Mouse (Mus musculus) gastrocnemius, postnatal 10 days (tissue): ENCODE results near the gene Vars2. TPM values are rescaled to one million over a fixed set of nuclear protein-coding genes. Genes with fewer than 3 reads are reported as not detected.
A peak's percentile ranks its signal among the peaks of the same experiment; 100 is the strongest.

ENCODE experiments used
- DNase-seq: peaks from one replicate; pipeline ENCODE4 v3.0.0; 2021; ENCODE audit warnings: mixed read lengths
- long read RNA-seq, 2 experiments: library from polyadenylated mRNA; stranded (forward); transcript quantifications; one replicate each; pipeline ENCODE4 v2.0.0; 2021
- total RNA-seq, 2 experiments: library from RNA; stranded (reverse); gene quantifications; 2 replicates each; pipeline ENCODE4 v1.2.3; 2021

Vars2 gene
- 10 to 100 TPM; 17.0 to 24.0 TPM for total RNA-seq
- long read RNA-seq, experiment 1, full-length matches to known transcripts: 19 of 21 reads
- long read RNA-seq, experiment 1, partial matches to known transcripts: 1 of 21 reads
- long read RNA-seq, experiment 1, other reads (novel, unspliced or antisense): 1 of 21 reads
- long read RNA-seq, experiment 2, full-length matches to known transcripts: 18 of 20 reads
- long read RNA-seq, experiment 2, partial matches to known transcripts: 0 of 20 reads
- long read RNA-seq, experiment 2, other reads (novel, unspliced or antisense): 2 of 20 reads

DNA sequence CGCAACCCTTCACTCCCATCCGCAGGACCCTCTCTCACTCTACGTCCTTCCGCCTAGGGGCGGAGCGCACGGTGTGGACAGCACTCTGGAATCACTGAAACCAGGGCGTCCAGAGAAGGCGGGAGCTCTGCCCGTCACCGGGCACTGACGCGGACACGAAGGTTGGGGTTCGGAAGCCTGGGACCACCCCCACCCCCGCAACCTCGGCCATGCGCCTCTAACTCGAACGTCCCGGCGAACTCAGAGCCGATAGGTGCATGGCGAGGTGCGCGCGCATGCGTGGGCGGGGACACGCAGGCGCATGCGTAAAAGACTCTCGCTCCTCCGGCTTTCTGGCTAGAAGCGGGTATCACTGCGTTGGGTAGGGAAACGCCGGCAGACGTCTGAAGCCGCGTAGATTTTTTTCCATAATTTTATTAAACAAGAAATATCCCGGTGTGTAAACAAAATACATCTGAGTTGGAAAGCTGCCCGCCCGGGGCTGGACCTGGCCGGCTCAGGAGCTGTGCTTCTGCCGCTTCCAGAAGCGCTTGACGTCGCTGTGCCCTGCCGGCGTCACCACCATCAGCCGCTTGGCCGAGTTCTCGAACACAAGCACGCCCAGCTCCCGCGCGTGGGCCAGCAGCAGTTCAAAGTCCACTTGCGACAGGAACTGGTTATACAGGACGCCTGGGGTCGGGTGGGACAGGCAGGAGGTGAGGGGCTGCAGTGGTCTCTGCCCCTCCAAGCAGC, at the start of gene Vars2:
Vars2 (minus strand) TSS at position 259 of the 732 bp plus-strand sequence.
- peak; percentile 97 for DNase-seq

DNA sequence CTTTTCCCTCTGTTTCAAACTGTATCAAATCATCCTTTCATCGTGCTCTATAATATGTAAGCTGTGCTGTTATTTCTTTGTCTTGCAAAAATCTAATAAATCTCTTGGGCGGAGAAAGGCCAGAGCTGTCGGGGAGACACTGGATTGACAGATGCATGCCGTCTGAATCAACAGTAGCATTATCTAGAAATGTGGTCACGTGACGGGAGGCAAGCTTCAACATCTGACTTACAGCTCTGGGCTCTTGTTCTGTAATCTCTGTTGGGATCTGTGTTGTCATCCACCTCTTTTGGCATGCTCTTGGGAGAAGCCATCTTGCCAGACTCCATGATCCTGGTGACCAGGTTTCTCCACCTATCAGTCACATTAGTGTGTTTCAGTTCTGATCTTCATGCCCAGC, 49.7 kb upstream of the Vars2 start:
- no peak for DNase-seq

DNA sequence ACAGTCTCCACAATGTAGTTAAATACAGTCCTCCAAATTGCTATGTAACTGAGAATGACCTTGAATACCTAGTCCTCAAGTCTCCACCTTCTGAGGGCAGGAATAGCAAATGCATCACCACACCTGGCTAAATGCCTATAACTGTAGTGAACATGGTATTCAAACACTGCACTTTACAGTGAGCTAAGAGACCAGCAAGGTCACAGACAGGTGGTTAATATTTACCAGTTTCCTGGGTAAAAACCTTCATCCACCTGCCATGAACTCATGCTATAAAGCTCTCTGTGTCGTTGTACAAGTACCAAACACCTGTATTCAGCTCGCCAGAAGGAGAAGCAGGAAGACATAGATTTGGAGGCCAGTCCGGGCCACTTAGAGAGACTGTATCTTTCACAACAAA, 48.7 kb upstream of the Vars2 start:
- no peak for DNase-seq

DNA sequence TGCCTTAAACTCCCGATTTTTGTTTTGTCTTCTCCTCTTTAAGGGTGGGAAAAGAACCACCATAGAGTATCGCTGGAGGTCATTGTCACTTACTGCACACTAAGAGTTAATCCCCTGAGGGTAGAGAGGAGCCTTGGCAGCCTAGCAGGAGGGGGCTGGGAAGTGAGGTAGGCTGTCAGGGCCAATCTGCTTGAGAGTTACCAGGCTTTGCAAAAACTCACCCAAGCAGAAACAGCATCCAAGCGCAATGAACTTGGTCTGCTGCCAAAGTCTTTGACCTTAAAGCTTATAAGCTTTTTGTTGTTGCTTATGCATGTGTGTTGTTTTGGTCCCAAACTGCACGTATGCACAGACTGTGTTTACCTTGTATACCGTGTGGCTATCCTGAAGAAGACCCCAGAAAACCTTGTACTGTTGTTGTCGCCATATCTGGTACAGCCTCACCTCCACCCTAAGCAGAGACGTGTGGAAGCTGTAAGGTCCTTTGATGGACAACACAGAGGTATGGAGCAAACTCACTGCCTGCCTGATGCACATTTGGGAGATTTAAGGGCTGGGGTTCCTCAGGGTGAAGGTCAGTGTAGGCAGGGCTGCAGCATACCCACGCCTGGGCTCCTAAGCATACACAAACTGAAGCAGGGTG, 43.4 kb upstream of the Vars2 start:
- no peak for DNase-seq

DNA sequence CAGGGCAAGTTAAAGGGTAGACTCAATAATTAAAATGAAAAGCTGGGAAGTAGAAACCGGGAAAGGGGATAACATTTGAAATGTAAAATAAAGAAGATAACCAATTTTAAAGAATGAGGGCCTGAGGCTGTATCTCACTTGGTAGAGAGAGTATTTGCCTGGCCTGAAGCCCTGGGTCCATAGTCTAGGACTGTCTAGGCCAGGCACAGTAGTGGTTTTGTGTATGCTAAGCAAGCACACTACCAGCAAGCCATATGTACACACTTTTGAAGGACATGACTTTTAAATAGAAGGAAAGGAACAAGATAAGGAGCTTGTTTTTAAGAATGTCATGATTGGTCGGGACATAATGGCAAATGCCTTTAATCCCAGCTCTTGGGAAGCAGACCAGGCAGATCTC, 41.2 kb upstream of the Vars2 start:
- no peak for DNase-seq

DNA sequence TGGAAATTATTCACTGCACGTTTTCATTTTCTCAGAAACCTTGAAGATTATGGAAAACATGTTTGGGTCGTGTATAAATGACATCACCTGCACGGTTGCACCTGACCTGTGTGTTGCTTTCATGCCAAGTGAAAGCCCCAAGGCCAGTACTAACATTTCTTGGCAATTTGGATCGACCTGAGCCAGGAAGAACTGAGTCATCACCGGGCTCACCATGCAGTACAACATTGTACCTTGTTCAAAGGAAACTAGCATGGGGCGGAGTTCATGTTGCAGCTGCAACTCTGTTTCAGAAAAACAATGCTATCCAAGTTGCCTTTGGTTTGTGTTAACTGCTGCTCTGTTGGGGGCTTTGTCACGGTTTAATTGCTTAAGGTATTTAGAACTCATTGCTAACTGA, 40.5 kb upstream of the Vars2 start:
- DNase-seq: no peak

DNA sequence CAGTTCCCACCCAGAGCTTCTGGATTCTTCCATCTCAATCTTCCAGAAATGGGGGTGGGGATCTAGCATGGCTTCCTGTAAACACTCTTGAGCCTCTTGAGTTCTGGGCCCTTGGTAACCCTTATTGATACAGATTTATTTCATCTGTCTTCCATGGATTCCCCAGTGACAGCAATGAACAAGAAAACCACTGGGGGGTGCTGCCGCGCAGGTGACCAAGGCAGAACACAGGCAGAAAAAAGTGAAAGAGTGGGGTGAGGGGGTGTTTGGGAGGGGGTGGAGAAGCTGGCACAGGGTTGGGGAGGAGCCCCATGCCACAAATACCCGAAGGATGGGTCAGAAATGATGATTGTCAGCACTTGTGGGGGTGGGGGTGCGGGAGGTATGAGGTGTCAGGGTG, 38.4 kb upstream of the Vars2 start:
- no peak for DNase-seq

DNA sequence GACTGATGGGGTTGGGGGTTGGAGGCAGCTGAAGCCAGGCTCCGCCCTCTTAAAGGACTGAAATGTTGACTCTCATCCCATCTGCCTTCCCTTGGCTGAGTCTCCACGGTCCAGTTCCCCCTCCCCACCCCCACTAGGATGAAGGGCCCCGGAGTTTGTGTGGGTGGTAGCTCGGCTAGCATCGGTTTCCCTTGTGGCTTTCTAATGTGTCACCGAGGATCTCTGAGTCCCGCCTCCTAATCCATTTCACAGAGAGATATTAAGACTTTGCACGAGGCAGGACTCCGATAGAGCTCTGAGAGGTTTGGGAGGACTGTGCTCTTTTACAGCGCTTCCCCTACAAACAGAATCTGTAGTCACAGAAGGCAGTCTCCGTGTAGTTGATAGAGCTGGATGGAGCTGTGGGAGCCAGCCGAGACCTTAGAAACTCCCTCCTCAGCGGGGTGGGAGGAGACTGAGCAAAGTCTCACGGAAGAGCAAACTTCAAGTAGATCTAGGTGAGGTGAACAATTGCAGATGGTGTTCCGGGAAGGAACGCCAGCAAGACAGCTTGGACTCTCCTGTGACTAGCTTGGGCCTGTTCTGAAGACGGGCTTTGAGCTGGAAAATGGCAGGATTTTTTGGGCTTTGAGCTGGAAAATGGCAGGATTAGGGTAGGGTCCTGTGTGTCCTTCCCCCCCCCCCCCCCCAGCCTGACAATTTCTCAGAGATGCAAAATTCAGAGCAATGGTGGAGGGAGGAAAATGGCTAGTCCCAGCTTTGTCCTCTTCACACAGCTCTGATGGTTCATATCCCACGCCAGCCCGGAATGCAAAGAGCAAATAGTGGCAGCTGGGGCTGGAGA, 37.5 kb upstream of the Vars2 start, which contains the start of gene Ddr1:
Ddr1 (minus strand) TSS at position 1 of the 844 bp plus-strand sequence.
- DNase-seq: no peak

DNA sequence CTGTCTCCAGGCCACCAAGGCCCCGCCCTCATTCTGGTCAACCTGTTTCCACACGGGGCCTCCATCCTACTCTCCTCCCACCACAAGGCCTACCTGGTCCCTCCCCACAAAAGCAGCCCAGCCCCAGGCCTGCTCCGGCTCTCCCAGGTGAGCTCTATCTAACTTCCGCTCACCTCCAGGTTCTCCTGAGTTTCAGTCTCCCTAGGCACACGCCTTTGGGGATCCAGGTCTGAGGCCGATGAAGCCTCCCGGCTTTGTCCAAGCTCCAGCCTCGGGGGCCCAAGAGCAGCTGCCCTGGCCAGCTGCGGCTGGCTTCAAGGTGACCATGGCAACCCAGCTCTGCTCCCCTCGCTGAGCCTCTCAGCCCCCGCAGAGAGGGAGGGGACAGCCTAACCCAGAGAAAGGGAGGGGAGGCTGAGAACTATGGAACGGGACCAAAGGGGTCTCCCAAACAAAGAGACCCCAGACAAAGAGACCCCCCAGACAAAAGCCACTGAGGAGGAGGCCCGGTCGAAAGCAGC, 36.4 kb upstream of the Vars2 start:
- no peak for DNase-seq

DNA sequence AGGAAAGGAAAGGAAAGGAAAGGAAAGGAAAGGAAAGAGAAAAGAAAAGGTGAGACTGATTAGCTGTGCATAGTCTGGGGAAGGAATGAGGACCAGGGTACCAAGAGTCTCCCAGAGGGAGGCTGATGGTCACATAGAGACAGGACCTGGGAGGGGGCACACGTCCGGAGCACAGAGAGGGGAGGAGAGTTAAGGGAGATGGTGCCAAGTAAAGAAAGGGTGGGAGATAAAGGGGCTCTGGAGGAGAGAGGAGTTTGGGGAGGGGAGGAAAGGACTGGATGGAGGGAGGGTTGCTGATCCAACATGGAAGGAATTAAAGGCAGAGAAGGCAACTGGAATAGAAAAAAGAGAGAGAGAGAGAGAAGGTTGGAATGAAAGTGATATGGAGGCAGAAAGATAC, 35.7 kb upstream of the Vars2 start:
- DNase-seq: no peak

DNA sequence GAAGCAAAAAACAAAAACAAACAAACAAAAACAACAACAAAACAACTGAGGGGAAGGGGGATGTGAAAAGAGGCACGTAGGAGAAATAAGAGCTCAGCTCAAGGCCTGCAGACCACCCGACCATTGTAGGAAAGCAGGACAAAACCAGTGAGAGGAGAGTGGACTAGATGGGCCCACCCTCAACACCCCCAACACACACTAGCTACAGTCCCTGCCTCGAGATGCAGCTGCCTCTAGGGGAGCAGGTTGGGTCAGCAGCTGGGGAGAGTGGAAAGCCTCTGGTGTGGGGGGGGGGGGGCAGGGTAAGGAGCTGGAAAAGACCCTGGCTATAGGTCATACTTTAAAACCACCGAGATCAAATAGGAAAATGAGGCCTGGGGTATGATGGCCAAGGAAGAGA, 35.2 kb upstream of the Vars2 start:
- no peak for DNase-seq

DNA sequence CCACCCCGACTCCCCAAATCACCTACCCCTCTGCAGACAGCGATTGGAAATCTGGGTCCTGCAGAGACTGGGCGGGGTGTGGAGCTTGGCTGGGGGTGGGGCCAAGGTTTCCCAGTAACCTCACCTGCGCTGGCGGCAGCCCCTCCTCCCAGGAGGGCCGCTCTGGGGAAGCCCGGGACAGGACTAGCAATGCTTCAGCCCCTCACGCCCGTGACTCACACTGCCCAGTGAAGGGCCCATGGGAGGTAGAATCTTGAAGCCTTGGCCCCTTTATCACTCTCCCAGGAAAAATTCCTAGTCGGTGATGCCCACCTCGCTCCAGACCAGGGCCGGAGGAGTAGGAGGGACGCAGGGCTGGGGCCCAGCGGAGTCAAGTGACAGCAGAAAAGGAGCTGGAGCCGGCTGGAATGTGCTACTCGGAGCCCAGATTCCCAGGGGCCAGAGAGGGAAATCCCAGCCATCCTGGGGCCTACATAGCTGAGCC, 34.6 kb upstream of the Vars2 start:
- DNase-seq: no peak

DNA sequence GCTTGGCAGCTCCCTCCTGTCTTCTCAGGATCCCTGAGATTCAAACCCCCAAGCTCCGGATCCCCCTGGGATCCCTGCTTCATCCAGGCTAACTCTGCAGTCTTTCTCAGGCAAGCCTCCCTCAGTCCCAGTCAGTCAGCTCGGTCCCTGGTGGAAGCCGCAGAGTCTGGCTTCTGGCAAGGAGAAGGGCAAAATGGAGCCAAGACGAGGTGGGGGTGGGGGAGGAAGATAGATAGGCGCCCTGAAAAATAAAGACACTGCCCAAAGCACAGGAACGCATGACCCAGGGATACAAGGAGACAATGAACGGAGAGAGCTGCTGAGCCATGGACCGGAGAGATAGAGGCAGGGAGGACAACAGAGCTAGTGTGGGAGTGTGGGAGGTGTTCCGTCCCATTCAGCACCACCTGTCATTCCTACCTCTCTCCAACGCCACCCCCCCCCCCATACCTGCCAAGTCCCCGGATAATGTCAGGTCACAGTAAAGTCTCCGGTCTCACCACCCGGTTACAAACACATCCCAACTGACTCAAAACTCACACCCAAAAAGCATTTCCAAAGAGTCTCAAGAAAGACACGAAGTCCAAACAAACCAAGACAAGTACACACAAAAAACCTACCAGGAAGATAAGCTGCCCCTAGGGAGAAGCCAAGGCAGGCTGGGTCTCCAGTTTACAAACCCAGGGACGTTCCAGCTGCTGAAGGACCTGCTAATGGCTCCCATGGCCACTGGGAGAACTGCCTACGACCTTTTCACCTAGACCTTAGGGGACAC, 34.0 kb upstream of the Vars2 start:
- DNase-seq: no peak

DNA sequence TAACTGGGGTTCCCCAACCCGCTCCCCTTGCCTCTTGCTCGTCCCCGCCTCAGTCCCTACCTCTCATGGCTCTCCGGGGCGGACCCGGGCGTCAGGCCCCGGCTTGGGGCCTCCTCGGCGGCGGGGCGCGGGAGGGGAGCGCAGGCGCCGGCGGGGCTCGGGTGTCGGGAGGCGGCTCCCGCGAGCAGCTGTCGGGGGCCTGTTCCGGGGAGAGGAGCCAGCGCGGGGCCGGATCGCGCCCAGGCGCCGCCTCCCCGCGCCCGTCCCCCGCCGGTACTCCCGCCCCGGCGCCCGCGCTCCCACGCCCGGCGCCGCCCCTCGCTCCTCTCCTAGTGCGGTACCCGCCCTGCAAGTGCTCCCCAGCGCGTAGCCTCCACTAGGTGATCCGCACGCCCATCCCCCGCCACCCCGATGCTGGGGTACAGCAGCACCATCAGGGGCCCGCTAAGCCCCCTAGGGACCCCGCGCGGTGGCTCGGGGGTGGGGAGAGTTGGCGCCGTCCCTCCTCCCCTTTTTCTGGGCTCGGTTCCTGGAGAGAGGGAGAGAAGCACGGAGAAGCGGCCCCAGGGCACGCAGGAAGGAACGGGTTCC, 33.1 kb upstream of the Vars2 start:
- DNase-seq: peak; percentile 87

DNA sequence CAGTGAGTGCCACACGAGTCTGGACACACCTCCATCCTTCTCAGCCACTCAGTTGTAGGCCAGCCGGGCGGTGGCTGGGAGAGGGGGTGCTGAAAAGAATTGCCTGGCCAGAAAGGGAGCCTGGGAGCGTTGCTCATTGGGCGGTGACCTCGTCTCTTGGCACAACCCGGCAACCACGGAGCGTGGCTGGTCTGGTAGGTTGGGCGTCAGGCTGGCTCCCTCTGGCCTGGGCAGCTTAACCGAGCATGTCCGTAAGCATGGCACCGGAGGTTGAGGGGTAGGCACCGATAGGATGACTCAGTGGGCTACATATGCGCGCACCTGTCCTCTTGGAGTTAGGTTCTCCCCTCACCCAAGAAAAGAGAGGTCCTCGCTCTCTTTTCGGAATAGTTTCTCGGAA, 32.5 kb upstream of the Vars2 start:
- peak; percentile 77 for DNase-seq

DNA sequence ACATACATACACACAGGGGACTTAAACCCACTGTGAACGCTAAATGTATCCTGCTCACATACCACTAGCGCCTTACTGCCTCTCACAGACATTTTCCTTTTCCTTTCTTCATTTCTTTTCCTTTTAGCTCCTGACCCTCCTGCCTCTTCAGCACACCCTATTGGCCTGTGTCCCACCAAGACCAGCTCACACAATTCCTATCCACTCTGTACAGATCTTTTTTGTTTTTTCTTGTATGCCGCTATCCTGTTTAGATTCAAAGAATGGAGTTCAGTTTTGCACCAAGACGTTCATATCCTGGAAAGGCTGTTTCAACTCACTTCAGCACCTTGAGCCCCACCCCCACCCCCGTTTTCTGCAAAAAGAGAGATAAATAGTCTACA, 31.1 kb upstream of the Vars2 start:
- DNase-seq: no peak

DNA sequence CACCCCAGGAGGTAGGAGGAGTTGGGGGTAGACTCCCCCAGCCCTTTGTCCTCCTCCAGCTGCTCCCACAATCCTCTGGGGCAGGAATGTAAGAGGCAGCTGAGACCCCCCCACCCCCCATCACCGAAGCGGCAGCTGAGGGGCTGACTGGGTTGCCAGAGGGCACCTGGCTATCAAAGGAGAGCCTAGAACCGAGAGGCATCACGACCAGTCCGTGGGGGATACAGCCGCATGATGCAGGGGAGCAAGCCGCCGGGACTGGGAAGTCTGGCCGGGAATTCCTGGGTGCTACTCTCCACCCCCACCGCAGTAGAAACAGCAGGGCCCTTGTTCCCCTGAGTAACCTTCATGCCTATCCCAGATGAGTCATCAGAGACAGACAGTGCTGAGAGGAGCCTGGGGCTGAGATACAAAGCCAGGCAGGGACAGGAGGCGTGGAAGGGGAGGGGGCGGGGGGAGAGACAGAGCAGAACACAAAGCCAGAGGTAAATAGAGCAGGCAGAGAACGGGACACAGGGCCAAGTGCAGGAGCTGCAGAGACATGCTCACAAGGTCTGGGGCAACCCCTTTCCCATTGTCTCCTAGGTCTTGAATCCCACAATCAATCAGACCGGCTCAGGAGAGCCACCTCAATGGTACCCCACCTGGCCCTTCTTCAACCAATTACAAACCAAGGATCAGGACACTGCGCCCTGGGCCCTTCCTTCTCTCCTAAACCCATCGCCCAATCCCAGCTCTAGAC, 30.5 kb upstream of the Vars2 start:
- DNase-seq: no peak

DNA sequence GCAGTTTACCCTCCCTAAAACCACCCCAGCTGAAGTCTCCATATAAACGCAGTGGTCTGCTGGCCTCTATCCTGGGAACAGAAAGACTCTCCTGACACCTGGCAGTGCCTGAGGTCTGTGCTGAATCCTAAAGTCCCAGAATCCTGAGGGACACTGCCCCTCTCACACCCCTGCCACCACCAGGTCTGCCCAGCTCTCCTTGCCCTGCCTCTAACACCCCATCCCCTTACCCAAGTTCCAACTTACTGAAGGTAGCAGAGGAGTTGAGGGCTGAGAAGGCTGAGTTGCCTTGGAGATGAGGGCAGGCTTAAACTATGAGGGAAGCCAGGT, 30.0 kb upstream of the Vars2 start:
- no peak for DNase-seq

DNA sequence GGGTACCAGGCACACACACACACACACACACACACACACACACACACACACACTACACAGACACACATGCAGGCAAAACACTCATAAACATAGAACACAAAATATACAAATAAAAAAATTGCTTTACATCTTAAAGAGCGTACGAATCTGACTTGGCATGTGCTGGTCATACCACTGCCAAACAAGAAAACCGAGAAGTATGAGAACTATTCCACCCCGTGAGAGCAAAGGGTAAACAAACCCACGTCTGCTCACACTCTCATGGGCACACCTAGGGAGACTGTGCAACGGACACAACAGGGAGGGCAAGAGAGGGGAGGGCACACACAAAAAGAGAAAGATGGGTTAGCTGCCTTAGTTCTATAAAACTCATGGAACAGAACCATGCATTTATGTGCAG, 29.3 kb upstream of the Vars2 start:
- no peak for DNase-seq

DNA sequence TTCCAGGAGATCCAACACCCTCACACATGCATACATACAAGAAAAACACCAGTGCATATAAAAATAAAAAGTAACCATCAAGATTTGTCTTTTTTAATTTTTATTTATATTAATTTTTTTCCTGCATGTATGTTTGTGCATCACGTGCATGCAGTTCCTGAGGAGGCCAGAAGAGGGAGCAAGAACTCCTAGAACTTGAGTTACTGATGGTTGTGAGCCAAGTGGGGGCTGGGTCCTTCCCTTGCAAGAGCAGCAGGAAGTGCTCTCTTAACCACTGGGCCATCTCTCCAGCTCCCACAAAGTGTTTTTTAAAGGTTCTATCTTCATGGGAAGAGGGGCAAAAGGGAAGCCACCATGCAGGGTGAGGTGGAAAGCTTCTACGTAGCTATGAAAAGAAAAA, 27.9 kb upstream of the Vars2 start:
- peak; percentile 63 for DNase-seq
